Mouse (Mus musculus): ENCODE data around the gene Olfr419.

Olfr419 gene

GRCm38 (mm10) chr1:174251961-174252360 lies at the start of gene Olfr419:
Gene Olfr419, minus strand, starts transcription at chr1:174252061.
- in situ Hi-C loops (cut with MseI, MboI): no loop called here

GRCm38 (mm10) chr1:174270643-174271042 lies 18.8 kb upstream of the Olfr419 start:
- in situ Hi-C loops (cut with MseI, MboI): no loop called here

- in situ Hi-C loops (cut with MseI, MboI): no loop called here
Measured at GRCm38 (mm10) chr1:174269162-174269561, 17.3 kb upstream of the Olfr419 start.

- in situ Hi-C loops (cut with MseI, MboI): no loop called here
Measured at GRCm38 (mm10) chr1:174267816-174268215, 16.0 kb upstream of the Olfr419 start.

- in situ Hi-C loops (cut with MseI, MboI): no loop called here
Measured at GRCm38 (mm10) chr1:174250376-174250775, 1.5 kb downstream of the Olfr419 start.

GRCm38 (mm10) chr1:174247170-174247569 lies 4.7 kb downstream of the Olfr419 start:
- in situ Hi-C loops (cut with MseI, MboI): no loop called here

GRCm38 (mm10) chr1:174246080-174246479 lies 5.8 kb downstream of the Olfr419 start:
- in situ Hi-C loops (cut with MseI, MboI): no loop called here

GRCm38 (mm10) chr1:174244621-174245020 lies 7.2 kb downstream of the Olfr419 start:
- in situ Hi-C loops (cut with MseI, MboI): no loop called here

GRCm38 (mm10) chr1:174239916-174240315 lies 11.9 kb downstream of the Olfr419 start:
- in situ Hi-C loops (cut with MseI, MboI): no loop called here

- in situ Hi-C loops (cut with MseI, MboI): no loop called here
Measured at GRCm38 (mm10) chr1:174216528-174217204, 35.2 kb downstream of the Olfr419 start.

GRCm38 (mm10) chr1:174215270-174216038 lies 36.4 kb downstream of the Olfr419 start:
- in situ Hi-C loops (cut with MseI, MboI): no loop called here

GRCm38 (mm10) chr1:174212286-174212685 lies 39.6 kb downstream of the Olfr419 start:
- in situ Hi-C loops (cut with MseI, MboI): no loop called here

- in situ Hi-C loops (cut with MseI, MboI): no loop called here
Measured at GRCm38 (mm10) chr1:174204699-174205098, 47.2 kb downstream of the Olfr419 start.
